Mouse (Mus musculus): ENCODE measurements at regions not wholly inside any gene's neighbourhood (a gene's known extent, or its start where the extent isn't known, plus 50 kb on each side); places are given as distances from the start of the nearest gene placed in this dataset.

DNA sequence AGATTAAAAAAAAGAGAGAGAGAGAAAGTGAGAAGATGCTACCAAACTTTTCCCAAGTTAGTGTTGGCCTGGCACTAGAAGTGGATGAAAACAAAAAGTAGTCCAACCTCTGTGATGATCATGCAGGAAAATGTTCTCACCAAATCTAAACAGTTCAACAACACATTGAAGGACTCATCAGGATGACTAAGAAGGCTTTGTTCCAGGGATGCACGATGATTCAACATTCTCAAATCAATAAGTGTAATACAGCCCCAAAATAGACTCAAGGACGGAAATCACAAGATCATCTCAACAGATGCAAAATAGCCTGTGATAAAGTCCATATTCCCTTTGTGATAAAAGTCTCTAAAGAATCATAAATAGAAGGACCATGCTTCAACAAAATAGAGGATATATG, 106.3 kb downstream of the Cysltr2 start:
- DNase-seq (ENCODE audit: low spot score) = no peak

DNA sequence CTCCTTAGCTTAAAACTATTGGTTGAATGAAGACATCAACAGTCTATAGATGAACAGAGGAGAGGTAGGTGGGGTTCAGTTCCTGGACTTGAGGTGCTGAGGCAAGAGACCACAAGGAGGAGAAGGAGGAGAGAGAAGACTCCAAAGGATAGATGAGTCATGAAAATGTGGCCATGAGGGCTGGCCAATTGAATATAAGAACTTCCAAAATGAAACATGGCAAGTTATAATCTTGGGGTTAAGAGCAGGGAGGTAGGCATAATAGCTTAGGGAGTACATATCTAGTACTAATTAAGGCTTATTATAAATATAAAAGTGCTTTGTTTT, 109.9 kb downstream of the Cysltr2 start:
- DNase-seq (ENCODE audit: low spot score) = no peak

DNA sequence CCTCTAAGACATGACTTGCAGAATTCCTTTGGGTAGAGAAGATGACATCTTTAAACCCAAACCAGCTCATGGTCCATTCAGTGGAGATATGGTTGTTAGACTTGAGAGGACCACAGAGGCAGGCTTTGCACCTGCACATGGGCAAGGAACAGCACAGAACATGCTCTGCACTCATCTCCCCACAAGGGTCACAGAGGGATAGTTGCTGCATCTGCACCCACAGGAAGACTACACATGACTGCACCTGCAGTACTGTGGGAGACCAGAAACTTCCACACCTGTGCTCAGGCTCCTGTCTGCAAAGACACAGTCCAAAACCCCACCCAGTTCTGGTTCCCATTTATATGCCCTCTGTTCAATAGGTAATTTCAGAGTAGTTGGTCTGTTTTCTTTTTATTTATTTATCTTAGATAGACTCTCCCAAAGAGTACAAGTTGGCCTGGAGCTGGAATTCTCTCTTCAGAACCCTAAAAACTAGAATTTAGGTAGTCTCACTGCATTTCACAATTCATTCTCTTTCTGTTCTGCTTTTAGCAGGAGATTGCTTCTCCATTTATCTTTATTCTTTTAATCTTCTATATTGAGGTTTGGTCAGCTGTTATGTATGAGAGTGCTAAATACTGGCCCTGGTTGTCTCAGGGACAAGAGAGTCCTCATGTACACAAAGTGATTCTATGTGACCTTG, 110.4 kb downstream of the Cysltr2 start:
- no peak for DNase-seq (ENCODE audit: low spot score)

DNA sequence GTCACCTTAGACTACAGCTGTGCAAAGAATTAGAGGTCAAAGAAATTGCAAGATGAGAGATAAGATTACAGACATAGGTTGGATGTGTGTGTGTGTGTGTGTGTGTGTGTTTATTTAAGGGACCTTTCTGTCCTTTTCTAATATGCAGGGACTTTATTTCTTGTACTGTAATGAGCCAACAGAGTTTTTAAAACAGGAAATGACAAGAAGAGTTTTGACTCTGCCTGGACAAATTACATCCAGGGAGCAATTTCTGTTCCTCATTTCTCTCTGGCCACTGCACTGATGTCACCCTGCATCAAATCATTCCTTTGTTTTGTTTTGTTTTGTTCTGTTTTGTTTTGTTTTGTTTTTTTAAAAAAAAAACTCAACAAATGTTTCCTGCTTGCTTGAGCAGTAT, 115.3 kb downstream of the Cysltr2 start:
- no peak for DNase-seq (ENCODE audit: low spot score)

DNA sequence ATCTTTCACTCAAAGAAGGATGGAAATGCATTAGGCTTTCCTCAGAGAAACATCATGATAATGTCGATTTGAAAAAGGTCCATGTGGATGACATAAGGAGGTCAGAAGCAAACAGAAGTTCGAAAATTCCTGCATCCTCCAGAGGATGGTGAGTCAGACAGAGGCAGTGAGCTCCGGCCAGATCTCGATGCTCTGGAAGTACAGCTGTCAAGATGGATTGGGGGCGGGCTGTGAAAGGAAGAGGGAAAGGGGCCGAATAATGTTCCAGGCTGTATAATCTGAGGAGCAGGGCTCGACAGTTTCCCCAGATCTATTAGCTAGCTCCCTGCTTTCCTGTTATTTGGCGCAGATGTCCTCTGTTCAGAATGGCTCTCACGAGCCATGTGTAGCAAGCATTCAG, 116.6 kb downstream of the Cysltr2 start:
- DNase-seq (ENCODE audit: low spot score) = no peak

DNA sequence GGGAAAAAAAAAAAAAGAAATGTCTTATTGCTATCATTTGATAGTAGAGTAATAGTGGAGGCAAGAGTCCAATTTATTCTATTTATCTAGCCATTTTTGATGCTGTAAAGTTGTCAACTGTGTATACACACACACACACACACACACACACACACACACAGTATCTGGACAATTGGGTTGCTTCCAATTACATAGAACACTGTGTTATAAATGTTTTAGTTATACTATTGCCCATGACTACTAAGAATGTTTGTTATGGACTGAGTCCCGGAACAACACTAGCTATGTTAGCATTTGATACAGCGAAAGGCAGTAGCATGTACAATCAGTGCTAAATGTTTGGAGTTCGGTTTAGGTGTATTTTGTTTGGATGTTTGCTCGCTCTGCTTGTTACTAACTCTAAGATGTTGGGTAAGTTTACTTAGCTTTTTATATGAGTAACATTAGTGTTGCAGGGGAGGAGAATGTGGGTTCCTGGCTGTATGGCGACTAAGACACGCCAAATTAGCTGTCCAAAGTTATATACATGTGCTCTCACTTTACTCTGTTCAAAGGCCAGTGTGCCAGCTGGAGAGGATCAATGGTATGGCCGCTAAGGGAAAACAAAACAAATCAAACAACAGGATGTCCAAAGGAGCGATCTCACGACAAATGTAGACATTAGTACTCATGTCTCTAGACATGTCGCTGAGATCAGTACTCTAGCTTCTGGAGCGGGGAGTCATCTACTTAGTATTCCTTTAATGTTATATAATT, 147.6 kb downstream of the Cysltr2 start:
- no peak for DNase-seq (ENCODE audit: low spot score)

DNA sequence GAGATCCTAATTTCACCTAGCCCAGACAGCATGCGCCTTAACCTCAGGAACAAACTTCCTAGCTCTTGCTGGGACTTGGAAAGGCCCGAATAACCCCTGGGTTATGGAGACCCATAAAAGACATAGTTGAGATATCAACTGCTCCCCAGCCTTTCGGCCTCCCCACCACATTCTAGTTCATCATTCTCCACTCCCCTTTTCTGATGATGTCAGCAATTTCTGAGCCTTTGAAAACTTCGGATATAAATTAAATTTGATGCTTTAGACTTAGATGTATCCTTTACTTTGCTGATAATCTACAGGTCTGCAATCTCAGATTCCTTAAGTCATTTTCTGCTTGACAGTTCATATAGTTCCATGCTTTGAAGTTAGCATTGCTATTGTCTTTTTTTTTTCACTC, 149.3 kb downstream of the Cysltr2 start:
- no peak for DNase-seq (ENCODE audit: low spot score)

- no peak for DNase-seq (ENCODE audit: low spot score)
Measured at GRCm38 (mm10) chr14:72892316-72892715, 156.6 kb downstream of the Cysltr2 start.

- no peak for DNase-seq (ENCODE audit: low spot score)
Measured at GRCm38 (mm10) chr14:72889663-72890062, 159.3 kb downstream of the Cysltr2 start.

DNA sequence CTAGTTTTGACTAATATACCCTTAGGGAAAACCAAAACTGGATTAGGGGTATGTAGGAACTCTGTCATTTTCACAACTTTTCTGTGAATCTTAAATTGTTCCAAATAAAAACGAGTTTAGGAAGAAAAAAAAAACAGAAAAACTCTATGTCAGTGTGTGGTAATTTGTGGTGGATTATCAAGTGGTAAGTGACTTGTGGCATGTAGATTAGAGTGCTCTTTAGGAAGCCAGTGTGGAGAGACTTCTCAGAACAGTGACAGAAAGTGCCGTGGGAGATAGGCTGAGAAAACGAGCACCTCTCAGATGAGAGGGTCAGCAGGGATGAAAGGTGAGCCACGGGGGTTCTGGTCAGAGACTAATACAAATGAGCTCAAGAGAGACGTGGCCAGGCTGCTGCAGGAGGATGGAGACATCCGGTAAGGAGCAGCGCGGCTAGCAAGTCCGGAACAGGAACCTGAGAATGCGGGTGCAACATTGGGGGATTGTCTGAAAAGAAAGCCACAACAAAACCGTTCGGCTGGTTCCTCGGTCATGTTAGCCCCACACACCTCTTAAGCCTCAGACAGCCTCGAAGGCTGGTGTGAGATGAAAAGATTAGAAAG, 161.3 kb downstream of the Cysltr2 start:
- no peak for DNase-seq (ENCODE audit: low spot score)

- no peak for DNase-seq (ENCODE audit: low spot score)
Measured at GRCm38 (mm10) chr14:72886935-72887369, 162.0 kb downstream of the Cysltr2 start.

DNA sequence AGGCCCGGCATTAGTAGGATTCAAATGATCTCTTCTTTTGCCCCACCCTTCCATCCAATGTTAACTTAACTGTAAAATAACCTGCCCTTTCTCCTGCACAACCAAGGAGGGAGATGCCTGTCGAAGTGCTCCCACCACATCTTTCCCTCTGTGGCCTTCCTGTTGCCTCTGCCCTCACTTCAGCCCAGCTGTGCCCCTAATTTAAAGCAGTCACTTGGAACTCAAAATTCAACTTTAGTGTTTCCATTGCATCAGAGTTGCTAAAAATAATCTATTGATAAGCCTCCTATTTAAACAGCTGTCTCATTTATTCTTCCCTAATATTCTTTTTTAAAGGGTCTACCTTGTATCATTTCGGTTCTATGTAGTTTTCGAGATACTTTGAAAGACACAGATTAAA, 163.1 kb downstream of the Cysltr2 start:
- no peak for DNase-seq (ENCODE audit: low spot score)

GRCm38 (mm10) chr14:72884561-72884960, 164.4 kb downstream of the Cysltr2 start:
- DNase-seq (ENCODE audit: low spot score) = no peak

GRCm38 (mm10) chr14:72877132-72877531, 167.3 kb upstream of the Fndc3a start:
- DNase-seq (ENCODE audit: low spot score) = no peak

- DNase-seq (ENCODE audit: low spot score) = no peak
Measured at GRCm38 (mm10) chr14:72873494-72873893, 163.7 kb upstream of the Fndc3a start.

DNA sequence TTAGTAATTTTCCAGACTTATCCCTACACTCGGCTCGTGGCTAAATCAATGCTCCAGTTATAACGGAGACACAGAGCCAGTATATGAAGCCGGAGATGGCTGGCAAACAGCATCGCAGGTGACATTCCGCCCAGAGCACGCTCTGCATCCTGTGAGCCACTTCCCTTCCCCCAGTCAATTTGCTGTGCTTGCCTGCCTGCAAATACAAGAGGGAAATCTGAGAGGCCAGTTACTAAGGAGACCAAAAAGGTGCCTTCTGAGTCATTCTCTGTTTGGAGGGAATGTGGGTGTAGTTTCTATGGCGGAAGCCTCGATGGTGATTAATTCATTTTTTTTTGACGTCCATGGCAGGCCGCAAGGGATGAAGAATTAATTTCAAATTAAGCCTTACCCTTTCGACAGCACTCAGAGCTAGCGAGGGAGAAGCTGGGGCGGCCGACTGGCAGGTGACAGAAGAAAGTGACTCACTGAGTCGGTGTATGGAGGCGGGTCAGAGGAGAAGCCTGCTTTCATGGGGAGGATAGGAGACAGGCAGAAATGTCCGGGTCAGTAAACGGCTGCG, 159.5 kb upstream of the Fndc3a start:
- no peak for DNase-seq (ENCODE audit: low spot score)

- DNase-seq (ENCODE audit: low spot score) = no peak
Measured at GRCm38 (mm10) chr14:72866896-72867295, 157.1 kb upstream of the Fndc3a start.

- no peak for DNase-seq (ENCODE audit: low spot score)
Measured at GRCm38 (mm10) chr14:72865531-72865930, 155.7 kb upstream of the Fndc3a start.

- no peak for DNase-seq (ENCODE audit: low spot score)
Measured at GRCm38 (mm10) chr14:72864792-72865191, 155.0 kb upstream of the Fndc3a start.

DNA sequence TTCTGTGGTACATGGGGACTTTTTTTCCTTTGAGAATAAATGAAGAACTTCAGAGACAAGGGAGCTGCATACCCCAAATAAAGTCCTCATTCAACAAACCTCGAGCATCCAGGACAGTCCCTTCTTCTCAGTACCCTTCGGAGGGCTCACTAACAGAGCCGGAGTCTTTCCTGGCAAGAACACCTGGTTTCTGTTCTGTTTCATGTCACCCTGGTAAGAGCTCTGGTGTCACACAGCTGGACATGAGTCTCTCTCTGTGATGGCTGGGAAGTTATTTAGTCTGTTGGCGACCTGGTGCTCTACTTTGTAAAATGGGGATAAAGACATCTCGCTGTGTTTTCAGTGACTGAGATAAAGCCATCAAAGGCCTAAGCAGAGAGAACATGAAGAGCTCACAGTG, 154.3 kb upstream of the Fndc3a start:
- DNase-seq (ENCODE audit: low spot score) = no peak

DNA sequence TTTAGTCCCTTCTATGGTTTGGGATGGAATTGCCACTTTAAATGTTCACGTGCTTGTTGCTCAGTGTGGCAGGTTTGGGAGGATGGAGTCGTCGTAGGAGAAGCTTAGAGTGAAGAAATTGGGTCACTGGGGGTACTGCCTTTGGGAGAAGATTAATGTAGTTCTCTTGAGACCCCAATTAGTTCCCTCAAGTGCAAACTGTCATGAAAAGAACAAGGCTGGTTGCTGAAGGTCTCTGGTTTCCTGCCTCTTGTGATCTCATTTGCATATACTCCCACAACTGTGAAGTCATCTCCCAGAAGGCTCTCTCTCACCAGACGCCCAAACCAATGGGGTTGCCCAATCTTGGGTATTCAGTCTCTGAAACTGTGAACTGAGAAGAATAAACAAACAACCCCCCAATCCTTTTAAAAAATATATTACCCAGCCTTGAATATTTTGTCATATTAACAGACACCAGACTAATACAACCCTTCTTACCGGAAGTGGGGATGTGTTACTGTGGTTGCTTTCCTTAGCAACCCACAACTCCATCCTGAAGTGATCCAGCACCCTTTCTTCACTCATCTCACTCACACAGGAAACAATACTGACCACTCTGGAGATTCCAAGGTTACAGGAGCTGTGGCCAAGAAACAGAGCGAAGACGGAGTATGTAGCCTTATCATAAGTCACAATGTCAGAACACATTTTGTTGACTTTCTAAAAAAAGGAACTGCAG, 153.2 kb upstream of the Fndc3a start:
- DNase-seq (ENCODE audit: low spot score) = no peak

GRCm38 (mm10) chr14:72854226-72854625, 144.4 kb upstream of the Fndc3a start:
- DNase-seq (ENCODE audit: low spot score) = no peak
